Mouse (Mus musculus) right cerebral cortex, postnatal 10 days (tissue): ENCODE results near the gene Disp1.
A peak's percentile ranks its signal among the peaks of the same experiment; 100 is the strongest.

Experiments used
- DNase-seq, 2 experiments: peaks; one replicate each; pipeline ENCODE4 v3.0.0; 2021; ENCODE audit warnings: low spot score in 2 of 2

Gene Disp1

GRCm38 (mm10) chr1:183220796-183221718, at the start of gene Disp1:
Gene Disp1 (minus strand): TSS chr1:183221522.
- peak; percentile 67 to 77 for DNase-seq

- no peak for DNase-seq
These were observed 46.3 kb upstream of the Disp1 start for GRCm38 (mm10) chr1:183267666-183268065.

- no peak for DNase-seq
These were observed 44.7 kb upstream of the Disp1 start for GRCm38 (mm10) chr1:183265921-183266467.

DNA sequence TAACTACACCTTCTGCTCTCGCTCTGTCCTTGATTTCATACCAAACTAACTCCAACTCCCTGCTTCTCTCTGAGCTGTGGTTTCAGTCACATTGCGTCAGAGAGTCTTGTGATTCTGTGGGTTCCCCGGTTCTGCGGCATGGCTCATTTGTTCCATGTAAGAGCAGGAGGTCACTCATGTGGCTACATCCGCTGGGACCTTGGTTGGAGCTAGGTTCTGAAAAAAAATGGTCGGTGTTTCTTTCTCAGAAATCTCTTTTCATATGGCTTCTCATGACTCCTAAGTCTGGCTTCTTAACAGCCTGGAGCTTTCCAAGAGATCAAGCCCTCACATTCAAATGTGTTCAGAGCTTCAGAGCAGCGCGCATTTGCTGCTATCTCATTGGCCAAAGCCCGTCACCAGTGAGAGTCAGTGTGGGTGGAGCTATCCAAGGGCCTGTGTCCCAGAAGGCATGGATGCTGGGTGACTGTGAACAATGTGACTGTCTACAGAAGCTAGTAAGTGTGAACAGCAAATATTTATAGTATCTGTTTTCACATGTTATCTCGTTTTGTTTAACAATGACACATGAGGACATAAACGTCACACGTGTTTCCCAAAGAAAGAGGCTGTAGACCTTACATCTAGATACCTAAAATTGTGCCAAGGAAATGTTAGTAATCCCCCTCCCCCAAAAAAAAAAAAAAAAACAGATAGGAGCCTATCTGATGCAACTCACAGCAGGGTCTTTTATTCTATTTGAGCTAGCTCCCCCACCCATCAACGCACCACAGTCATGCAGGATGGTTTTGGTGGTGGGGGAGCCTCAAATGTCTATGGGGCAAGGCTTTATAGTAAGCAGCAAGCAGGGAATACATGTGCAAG, 43.1 kb upstream of the Disp1 start:
- no peak for DNase-seq

DNA sequence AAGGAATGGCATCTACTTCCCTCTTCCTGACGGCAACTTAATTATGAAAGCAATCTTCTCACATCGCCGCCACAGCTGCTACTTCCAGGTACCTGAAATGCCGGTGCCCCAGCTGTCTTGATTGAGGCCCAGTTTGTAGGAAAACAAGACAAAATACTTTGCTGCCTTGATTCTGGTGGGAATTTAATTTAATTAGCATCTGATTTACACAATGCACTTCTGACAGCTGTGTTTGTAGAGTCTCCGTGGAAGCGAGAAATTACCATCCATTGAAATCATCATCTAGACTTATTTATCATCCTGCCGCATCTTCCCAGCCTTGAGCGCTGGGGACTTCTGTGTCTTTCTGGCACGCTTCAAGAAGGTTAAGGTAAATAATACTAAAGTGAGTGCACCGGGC, 31.3 kb upstream of the Disp1 start:
- DNase-seq = no peak

GRCm38 (mm10) chr1:183251818-183252217, 30.5 kb upstream of the Disp1 start:
- DNase-seq = no peak

- DNase-seq = no peak
These were observed 29.3 kb upstream of the Disp1 start for GRCm38 (mm10) chr1:183250612-183251011.

DNA sequence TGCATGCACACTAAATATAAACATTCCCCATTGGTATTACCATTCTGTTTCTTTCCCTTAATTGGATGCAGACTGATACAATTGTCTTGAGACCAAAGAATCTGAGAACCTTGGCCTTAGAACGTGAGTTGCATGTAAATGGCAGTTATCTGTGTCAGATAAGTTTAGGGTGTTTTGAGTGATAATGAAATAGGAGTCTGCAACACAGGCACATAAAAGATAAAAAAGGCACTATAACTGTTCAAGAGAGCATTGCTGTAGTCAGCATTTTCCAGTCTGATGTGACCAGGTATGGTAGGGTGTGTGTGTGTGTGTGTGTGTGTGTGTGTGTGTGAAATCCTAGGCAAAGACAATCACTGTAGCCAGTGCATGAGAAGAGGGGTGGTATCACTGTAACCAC, 26.8 kb upstream of the Disp1 start:
- no peak for DNase-seq

DNA sequence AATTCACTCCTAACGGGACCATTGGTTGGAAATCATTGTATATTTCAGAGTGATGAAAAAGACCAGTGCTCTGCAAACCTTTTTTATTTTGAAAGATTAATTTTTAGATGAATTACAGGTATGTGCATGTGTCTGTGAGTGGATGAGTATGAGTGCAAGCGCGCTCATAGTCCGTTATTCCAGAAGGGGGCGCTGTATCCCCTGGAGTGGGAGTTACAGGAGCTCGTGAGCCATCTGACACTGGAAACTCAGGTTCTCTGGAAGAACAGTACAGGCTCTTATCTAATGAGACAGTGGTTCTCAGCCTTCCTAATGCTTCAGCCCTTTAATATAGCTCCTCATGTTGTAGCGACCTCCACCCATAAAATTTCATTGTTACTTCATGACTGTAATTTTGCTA, 22.0 kb upstream of the Disp1 start:
- DNase-seq = no peak

- DNase-seq = no peak
These were observed 16.6 kb upstream of the Disp1 start for GRCm38 (mm10) chr1:183237901-183238300.

- DNase-seq = no peak
These were observed 15.1 kb upstream of the Disp1 start for GRCm38 (mm10) chr1:183236460-183236859.

- DNase-seq = no peak
These were observed 12.4 kb upstream of the Disp1 start for GRCm38 (mm10) chr1:183233679-183234174.

DNA sequence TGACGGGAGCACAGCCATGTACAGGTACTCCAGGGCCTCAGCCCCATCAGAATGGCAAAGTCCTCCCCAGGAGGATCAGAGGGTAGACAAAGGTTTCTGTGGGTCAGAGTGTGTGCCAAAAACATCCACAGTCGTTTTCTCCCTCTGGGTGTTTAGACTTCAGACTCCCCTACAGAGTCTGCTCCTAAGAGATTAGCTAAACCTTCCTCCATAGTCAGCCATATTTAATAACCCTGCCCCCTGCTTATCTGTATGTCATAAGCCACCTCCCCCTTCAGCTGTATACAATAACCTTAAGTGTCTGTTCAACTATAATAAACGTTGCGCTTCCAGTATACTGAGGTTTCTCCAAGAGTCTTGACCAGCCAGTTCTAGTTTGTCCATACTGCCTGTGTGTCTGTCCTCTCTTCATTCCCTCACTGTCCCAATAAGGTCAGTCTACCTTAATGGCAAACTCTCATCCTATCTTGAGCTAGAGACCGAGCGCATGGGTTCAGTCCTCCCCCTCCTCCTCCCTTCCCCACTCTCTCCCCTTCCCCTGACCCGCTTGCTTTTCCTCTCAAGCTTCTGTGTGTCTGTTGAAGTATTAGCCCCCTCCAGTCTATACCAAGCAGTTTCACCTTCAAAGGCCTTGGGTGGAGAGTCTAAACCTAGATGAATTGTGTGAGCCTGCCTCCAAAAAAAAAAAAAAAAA, 11.8 kb upstream of the Disp1 start:
- DNase-seq = no peak

GRCm38 (mm10) chr1:183227469-183227868, 6.1 kb upstream of the Disp1 start:
- no peak for DNase-seq

DNA sequence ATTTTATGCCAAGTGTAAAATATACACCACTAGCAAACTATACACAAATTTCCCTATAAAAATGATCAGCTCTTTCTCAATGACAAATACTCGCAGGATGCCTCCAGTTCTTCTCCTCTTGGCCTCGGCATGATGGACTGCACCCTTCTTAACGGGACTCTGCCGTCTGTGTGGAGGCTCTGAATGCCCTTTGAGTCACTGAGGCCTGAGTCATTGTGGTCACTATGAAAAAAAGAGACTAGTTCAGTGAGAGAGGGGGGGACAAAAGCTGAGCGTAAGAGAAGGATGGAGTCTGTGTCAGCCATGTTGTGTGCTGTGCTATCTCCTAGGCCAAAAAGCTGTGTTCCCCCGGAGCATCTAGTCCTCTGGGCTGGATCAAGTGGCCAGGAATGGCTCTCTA, 2.3 kb downstream of the Disp1 start:
- DNase-seq = no peak

DNA sequence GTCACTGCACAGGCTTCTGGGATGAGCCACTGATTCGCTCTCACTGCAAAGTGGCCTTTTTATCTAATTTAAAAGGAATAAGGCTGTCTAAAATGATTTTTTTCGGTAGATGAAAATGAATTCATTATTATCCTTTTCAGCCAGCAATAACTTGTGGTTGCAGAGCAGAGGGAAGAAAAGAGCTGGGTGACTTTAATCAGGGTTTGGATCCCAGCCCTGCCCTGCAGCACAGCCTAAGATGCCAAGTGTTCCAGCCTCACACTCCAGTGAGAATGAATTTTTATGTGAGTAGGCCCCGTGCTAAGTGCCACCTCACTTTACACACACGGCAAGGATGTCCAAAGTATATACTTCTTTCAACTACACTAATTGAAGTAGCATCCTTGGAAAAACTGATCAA, 4.6 kb downstream of the Disp1 start:
- no peak for DNase-seq

GRCm38 (mm10) chr1:183215706-183216105, 5.6 kb downstream of the Disp1 start:
- no peak for DNase-seq

- DNase-seq = no peak
These were observed 7.5 kb downstream of the Disp1 start for GRCm38 (mm10) chr1:183213850-183214249.

DNA sequence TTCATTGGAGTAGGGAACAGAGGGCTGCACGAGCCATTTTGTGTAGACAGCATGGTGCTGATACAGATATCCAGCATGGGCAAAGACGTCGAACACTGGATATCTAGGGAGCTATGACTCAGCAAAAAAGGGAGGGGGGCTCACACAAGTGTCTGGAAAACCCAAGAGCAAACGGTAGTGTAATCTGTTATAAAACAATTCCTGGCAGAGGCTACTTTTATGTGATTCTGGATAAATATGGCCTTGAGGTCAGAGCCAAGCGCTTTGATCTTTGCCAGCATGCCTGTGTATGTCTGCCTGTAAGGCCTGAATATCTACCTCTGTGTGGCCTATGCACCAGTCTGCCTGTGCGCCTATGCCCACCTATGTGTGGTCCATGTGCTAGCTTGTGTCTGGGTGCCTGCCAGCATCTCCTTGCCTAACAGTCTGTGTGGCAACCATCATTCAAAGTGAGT, 8.5 kb downstream of the Disp1 start:
- peak in 1 of 2 experiments; percentile 50 for DNase-seq

- DNase-seq = peak in 1 of 2 experiments; percentile 50
These were observed 11.2 kb downstream of the Disp1 start for GRCm38 (mm10) chr1:183210115-183210514.

DNA sequence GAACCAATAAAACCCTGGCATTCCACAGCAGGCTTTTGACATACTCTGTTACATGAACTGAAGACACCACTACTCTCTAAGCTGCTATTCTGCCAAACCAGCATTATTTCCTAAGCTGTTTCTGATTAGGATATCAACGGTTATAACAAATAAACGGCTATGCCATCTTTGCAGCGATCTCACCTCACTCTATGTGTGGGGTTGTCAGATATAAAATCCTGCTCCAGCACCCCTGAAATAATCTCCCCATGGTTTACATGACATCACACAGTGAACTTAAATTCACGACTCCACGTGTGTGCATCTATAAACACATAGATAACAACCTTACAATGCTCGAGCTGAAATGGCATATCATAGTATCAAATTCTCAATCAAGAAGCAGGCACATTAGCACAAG, 13.7 kb downstream of the Disp1 start:
- no peak for DNase-seq
